Mouse (Mus musculus) kidney, adult 2 months (tissue): ENCODE measurements around the gene Hmga2.

Source experiments
- CTCF ChIP-seq: fragments of 200-500 bp; conservative IDR thresholded peaks from 2 replicates; pipeline ENCODE4 v1.5.1; 2011; ENCODE audit warnings: low read depth, mild to moderate bottlenecking, control low read depth, low read length, moderate library complexity, mixed read lengths; ENCODE audit not compliant: insufficient read depth, insufficient read length
- POLR2A ChIP-seq: fragments of 200-500 bp; IDR thresholded peaks from one replicate; pipeline ENCODE4 v1.6.1; 2011; ENCODE audit warnings: low read depth, low read length, control low read depth

DNA sequence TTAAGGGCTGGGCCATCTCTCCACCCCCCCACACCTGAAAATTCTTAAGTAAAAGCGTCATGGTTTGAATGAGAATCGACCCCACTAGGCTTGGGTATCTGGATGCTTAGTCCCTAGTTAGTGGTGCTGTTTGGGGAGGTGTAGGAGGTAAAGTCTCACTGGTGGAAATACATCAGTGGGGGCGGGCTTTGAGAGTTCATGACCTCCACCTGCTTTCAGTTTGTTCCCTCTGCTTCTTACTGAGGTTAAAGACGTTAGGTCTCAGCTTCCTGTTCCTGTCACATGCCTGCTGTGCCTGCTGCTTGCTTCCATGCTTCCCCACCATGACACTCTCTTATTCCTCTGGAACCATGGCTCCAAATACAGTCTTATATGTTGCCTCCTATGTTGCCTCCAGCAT lies 12.3 kb upstream of the Hmga2 start:
- no peak for TF ChIP-seq CTCF
- TF ChIP-seq POLR2A = no peak
